Mouse (Mus musculus) liver, adult 2 months (tissue): ENCODE results near the gene Acap1.

ENCODE experiments used
- CTCF ChIP-seq: fragments of 200-500 bp; IDR thresholded peaks from 2 replicates; pipeline ENCODE4 v1.5.1; 2011; ENCODE audit warnings: low read depth, low read length, control low read depth
- POLR2A ChIP-seq: fragments of 200-500 bp; IDR thresholded peaks from 2 replicates; pipeline ENCODE4 v1.6.1; 2011; ENCODE audit warnings: low read length, control low read depth; ENCODE audit not compliant: insufficient read depth; ENCODE audit errors: extremely low read depth

DNA sequence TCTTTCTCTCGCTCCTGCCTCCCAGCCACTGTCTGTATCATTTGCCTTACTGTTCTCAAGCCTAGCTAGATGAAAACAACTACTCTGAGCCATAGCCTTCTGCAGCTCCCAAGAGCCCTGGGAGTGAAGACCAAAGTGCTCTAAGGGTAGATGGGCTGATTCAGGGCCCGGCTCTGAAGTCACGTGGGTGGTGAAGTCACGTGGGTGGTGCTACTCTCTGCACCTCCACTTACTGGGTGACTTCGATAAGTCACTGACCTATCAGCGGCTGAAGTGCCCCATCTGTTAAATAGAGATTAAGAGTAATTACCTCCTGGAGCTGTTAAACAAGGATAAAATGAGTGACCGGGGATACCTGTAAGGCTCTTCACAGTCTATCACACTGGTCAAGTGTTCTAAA is 41.3 kb downstream of the Acap1 start:
- TF ChIP-seq CTCF (no peak), POLR2A (no peak)
